8 mouse cellular contexts compared by ENCODE assay signal in genomic region chr11:85841980-85842379, GRCm38 (mm10). TPM values are rescaled to one million over a fixed set of nuclear protein-coding genes. Genes with fewer than 3 reads are reported as not detected.
A peak's percentile ranks its signal among the peaks of the same experiment; 100 is the strongest.
DNase-seq lines count a peak whose midpoint lies in the region; TF ChIP-seq lines count a peak whose summit lies in the region.

No protein-coding gene starts in this region.

- under 1% methylated on average over 32 of the region's 32 CpGs for WGBS in heart, adult 2 months

- H3K4me3 ChIP-seq in heart, adult 2 months = peak overlapping the region; percentile 44

- TF ChIP-seq EP300 in heart, adult 2 months (IDR thresholded peaks at IDR 0.05; ENCODE audit: insufficient read depth, low read depth, low read length) = no peak

- peak; percentile 74 to 83 for DNase-seq in layer of hippocampus, postnatal 10 days (ENCODE audit: low spot score in 2 of 2)
- no peak for DNase-seq in layer of hippocampus, adult 11-12 months (ENCODE audit: low spot score)
- peak; percentile 77 for DNase-seq in embryo, embryonic 10 days (ENCODE audit: low spot score)
- peak; percentile 80 to 83 for DNase-seq in heart, adult 2 months
- DNase-seq in kidney, adult 8-10 months = peak; percentile 28 to 54
- peak; percentile 81 for DNase-seq in lung, postnatal 10 days
- peak; percentile 91 for DNase-seq in retina, embryonic 14.5 days (ENCODE audit: low spot score)
- DNase-seq in layer of hippocampus, adult 9-11 months = no peak

- H3K79me2 ChIP-seq in heart, adult 2 months (replicated peaks; ENCODE audit: control insufficient read depth, insufficient read depth, low read length) = no peaks in the 10 kb centered on the region

- H3K36me3 ChIP-seq in heart, adult 2 months (ENCODE audit: control insufficient read depth, insufficient read depth, low read length) = no peaks in the 10 kb centered on the region

- no peak for TF ChIP-seq POLR2A in heart, adult 2 months (IDR thresholded peaks at IDR 0.05; ENCODE audit: insufficient read depth, low read depth, low read length)

- peaks cover 11% of the 10 kb centered on the region for H3K27me3 ChIP-seq in heart, adult 2 months (ENCODE audit: control insufficient read depth, insufficient read depth, low read length)

- peak overlapping the region; percentile 60 for H3K9ac ChIP-seq in heart, adult 2 months (ENCODE audit: low read depth, low read length)

- intact Hi-C loops in heart, adult 2 months (cut with DNase I) = loop anchor here (5.0 kb wide), 2 partner anchors 325 to 460 kb away; no protein-coding TSS in a partner anchor

- peaks cover 3% of the 10 kb centered on the region for H3K4me1 ChIP-seq in heart, adult 2 months (ENCODE audit: control insufficient read depth, insufficient read depth, low read length)

- H3K27ac ChIP-seq in heart, adult 2 months = peak overlapping the region; percentile 51

- TF ChIP-seq CTCF in heart, adult 2 months (IDR thresholded peaks at IDR 0.05) = peak; percentile 86

RNA-seq across cellular contexts. Expression of gene Gm11444, which starts 8.2 kb away (rescaled TPM):
- not detected for total RNA-seq in layer of hippocampus, postnatal 10 days (2021)
- total RNA-seq in heart, adult 2 months (2021) = not detected
- not detected in 2 replicates for polyA plus RNA-seq in heart, adult 2 months (2012; rRNA removed)

RNA-seq across cellular contexts. Expression of gene Tbx2, which starts 9.6 kb away (rescaled TPM):
- 1 to 10 TPM; 3.0 to 3.9 TPM for total RNA-seq in layer of hippocampus, postnatal 10 days (2021)
- total RNA-seq in heart, adult 2 months (2021) = 1 to 10 TPM; 5.5 to 5.7 TPM
- 6.9 and 7.5 TPM in 2 replicates for polyA plus RNA-seq in heart, adult 2 months (2012; rRNA removed)

RNA-seq across cellular contexts. Expression of gene Tbx4, which starts 44.2 kb away (rescaled TPM):
- under 1 TPM; 0.54 to 0.69 TPM for total RNA-seq in layer of hippocampus, postnatal 10 days (2021)
- not detected for total RNA-seq in heart, adult 2 months (2021)
- polyA plus RNA-seq in heart, adult 2 months (2012; rRNA removed) = 0.09 and 0.55 TPM in 2 replicates

Comparison
In these comparisons a context has a peak if more than half of its experiments do, and no peak if none do; other contexts are left out.
1. DNase-seq: peak in layer of hippocampus, postnatal 10 days (2 of 2), embryo, embryonic 10 days (single experiment), heart, adult 2 months (2 of 2), kidney, adult 8-10 months (2 of 2), lung, postnatal 10 days (single experiment) and retina, embryonic 14.5 days (single experiment); none in layer of hippocampus, adult 11-12 months (single experiment) and layer of hippocampus, adult 9-11 months (single experiment).